Mouse (Mus musculus) neural tube, embryonic 14.5 days (tissue): ENCODE measurements around the gene Numb. TPM values are rescaled to one million over a fixed set of nuclear protein-coding genes. Genes with fewer than 3 reads are reported as not detected.
A peak's percentile ranks its signal among the peaks of the same experiment; 100 is the strongest.

Source experiments
- ATAC-seq: fragments of 200-750 bp; cut with Nextera tagmentation; 2 replicates; pipeline ENCODE4 v1.8.0; 2017; ENCODE audit warnings: low read depth, mild to moderate bottlenecking, moderate TSS enrichment, moderate library complexity
- H3K27ac ChIP-seq: fragments of 300-500 bp; sonication (generic); 2 replicates; pipeline ENCODE4 v1.5.1; 2014; ENCODE audit warnings: low read depth, mild to moderate bottlenecking, control low read depth, low read length, moderate library complexity, mixed read lengths
- H3K27me3 ChIP-seq: fragments of 300-500 bp; sonication (generic); 2 replicates; pipeline ENCODE4 v1.6.1; 2014; ENCODE audit warnings: low read length; ENCODE audit not compliant: control insufficient read depth, insufficient read depth
- H3K36me3 ChIP-seq: fragments of 300-500 bp; sonication (generic); 2 replicates; pipeline ENCODE4 v1.6.1; 2014; ENCODE audit warnings: low read length, mixed read lengths; ENCODE audit not compliant: control insufficient read depth, insufficient read depth
- H3K4me1 ChIP-seq: fragments of 300-500 bp; sonication (generic); 2 replicates; pipeline ENCODE4 v1.6.1; 2014; ENCODE audit warnings: low read length; ENCODE audit not compliant: control insufficient read depth, insufficient read depth
- H3K4me2 ChIP-seq: fragments of 300-500 bp; sonication (generic); 2 replicates; pipeline ENCODE4 v1.6.1; 2014; ENCODE audit warnings: mild to moderate bottlenecking, low read depth, low read length, control low read depth
- H3K4me3 ChIP-seq: fragments of 300-500 bp; sonication (generic); 2 replicates; pipeline ENCODE4 v1.5.1; 2014; ENCODE audit warnings: low read depth, low read length, control low read depth, mixed read lengths
- H3K9ac ChIP-seq: fragments of 300-500 bp; sonication (generic); replicated peaks from 2 replicates; pipeline ENCODE4 v1.6.1; 2014; ENCODE audit warnings: low read depth, mild to moderate bottlenecking, control low read depth, low read length, mixed read lengths
- H3K9me3 ChIP-seq: fragments of 300-500 bp; sonication (generic); 2 replicates; pipeline ENCODE4 v1.6.1; 2016; ENCODE audit warnings: low read length; ENCODE audit not compliant: control insufficient read depth
- WGBS: fragments of 180-500 bp; shearing (Covaris S2); extraction: QIAGEN DNeasy Blood & Tissue Kit; methylation state at CpG from one replicate; pipeline ENCODE4 v1.1.7; 2014; 5-methylcytosine and 5-hydroxymethylcytosine counted together
- polyA plus RNA-seq: library from polyadenylated mRNA; unstranded; fragments of >200 nt; fragmentation: Nextera tagmentation; extraction: Ambion mirVana; gene quantifications from 2 replicates; pipeline ENCODE4 v1.2.1, GENCODE M21; 2014

Gene Numb
- 16.1 and 19.4 TPM in 2 replicates for polyA plus RNA-seq

GRCm38 (mm10) chr12:83921535-83922381 is at the start of gene Numb:
Gene Numb, minus strand, starts transcription at chr12:83921934.
- H3K36me3 ChIP-seq = no peaks in the 10 kb centered on the region
- peak within 1 kb of the TSS; percentile 94 for H3K4me2 ChIP-seq
- WGBS = under 1% methylated on average over 58 of the region's 63 CpGs
- peak within 1 kb of the TSS; percentile 81 for H3K9ac ChIP-seq
- no peaks in the 10 kb centered on the region; the same call in 1 of the 2 replicates for H3K4me1 ChIP-seq
- peak; percentile 100 for ATAC-seq
- H3K27me3 ChIP-seq = no peaks in the 10 kb centered on the region
- peak within 1 kb of the TSS; percentile 94 for H3K4me3 ChIP-seq
- no peaks in the 10 kb centered on the region for H3K9me3 ChIP-seq
- H3K27ac ChIP-seq = peak within 1 kb of the TSS; percentile 81

GRCm38 (mm10) chr12:83965235-83965634 is 43.5 kb upstream of the Numb start:
- H3K4me3 ChIP-seq = no peak overlapping the region
- H3K4me2 ChIP-seq = no peak overlapping the region
- no peaks in the 10 kb centered on the region for H3K4me1 ChIP-seq
- H3K27me3 ChIP-seq = no peaks in the 10 kb centered on the region
- ATAC-seq = no peak
- H3K27ac ChIP-seq = no peak overlapping the region
- H3K9ac ChIP-seq = no peak overlapping the region
- H3K9me3 ChIP-seq = no peaks in the 10 kb centered on the region
- H3K36me3 ChIP-seq = no peaks in the 10 kb centered on the region
- 87% methylated on average over 6 of the region's 7 CpGs for WGBS

- no peak overlapping the region for H3K4me2 ChIP-seq
- no peak for ATAC-seq
- H3K27ac ChIP-seq = no peak overlapping the region
- H3K27me3 ChIP-seq = no peaks in the 10 kb centered on the region
- H3K4me3 ChIP-seq = no peak overlapping the region
- no peaks in the 10 kb centered on the region for H3K9me3 ChIP-seq
- H3K36me3 ChIP-seq = no peaks in the 10 kb centered on the region
- 92% methylated on average over 9 of the region's 9 CpGs for WGBS
- no peaks in the 10 kb centered on the region for H3K4me1 ChIP-seq
- H3K9ac ChIP-seq = no peak overlapping the region
Observed at GRCm38 (mm10) chr12:83958278-83958677, 36.5 kb upstream of the Numb start.

- no peak overlapping the region for H3K27ac ChIP-seq
- 67% methylated on average over 32 of the region's 32 CpGs for WGBS
Observed at GRCm38 (mm10) chr12:83951711-83952575, 30.2 kb upstream of the Numb start.

GRCm38 (mm10) chr12:83950840-83951701 is 29.3 kb upstream of the Numb start:
- WGBS = under 1% methylated on average over 103 of the region's 116 CpGs
- peak; percentile 63 for ATAC-seq
- H3K27ac ChIP-seq = peak overlapping the region; percentile 81
- H3K27me3 ChIP-seq = no peaks in the 10 kb centered on the region
- peak overlapping the region; percentile 90 for H3K4me2 ChIP-seq
- H3K4me3 ChIP-seq = peak overlapping the region; percentile 82
- peak overlapping the region; percentile 86 for H3K9ac ChIP-seq
- no peaks in the 10 kb centered on the region for H3K36me3 ChIP-seq
- H3K9me3 ChIP-seq = no peaks in the 10 kb centered on the region
- peaks cover 12% of the 10 kb centered on the region for H3K4me1 ChIP-seq

More at GRCm38 (mm10) chr12:83951711-83952575, 30.2 kb upstream of the Numb start:
- Histone ChIP-seq H3K4me2 (peak overlapping the region; percentile 90), H3K9me3 (no peaks in the 10 kb centered on the region), H3K27me3 (no peaks in the 10 kb centered on the region), H3K4me1 (peaks cover 12% of the 10 kb centered on the region), H3K36me3 (no peaks in the 10 kb centered on the region), H3K9ac (peak overlapping the region; percentile 86), H3K4me3 (peak overlapping the region; percentile 82)
- ATAC-seq = no peak

- H3K9me3 ChIP-seq = no peaks in the 10 kb centered on the region
- under 1% methylated on average over 36 of the region's 37 CpGs for WGBS
- H3K4me1 ChIP-seq = peaks cover 12% of the 10 kb centered on the region
- H3K9ac ChIP-seq = peak within 1 kb of the TSS; percentile 86
- peak; percentile 96 for ATAC-seq
- H3K27me3 ChIP-seq = no peaks in the 10 kb centered on the region
- H3K4me2 ChIP-seq = peak within 1 kb of the TSS; percentile 90
- H3K36me3 ChIP-seq = no peaks in the 10 kb centered on the region
- H3K27ac ChIP-seq = peak within 1 kb of the TSS; percentile 81
- H3K4me3 ChIP-seq = peak within 1 kb of the TSS; percentile 82
Observed at GRCm38 (mm10) chr12:83950493-83950839, 28.7 kb upstream of the Numb start, which contains the start of gene Riox1. Gene Riox1, plus strand, starts transcription at chr12:83950608.

- Histone ChIP-seq H3K36me3 (no peaks in the 10 kb centered on the region), H3K27ac (no peak overlapping the region), H3K9ac (peak overlapping the region; percentile 37; the same call in 1 of the 2 replicates), H3K4me3 (peak overlapping the region; percentile 82), H3K9me3 (no peaks in the 10 kb centered on the region), H3K4me2 (peak overlapping the region; percentile 90), H3K4me1 (peaks cover 12% of the 10 kb centered on the region), H3K27me3 (no peaks in the 10 kb centered on the region)
- 34% methylated on average over 11 of the region's 11 CpGs for WGBS
- no peak for ATAC-seq
Observed at GRCm38 (mm10) chr12:83949776-83950492, 28.2 kb upstream of the Numb start.

GRCm38 (mm10) chr12:83949043-83949442 is 27.3 kb upstream of the Numb start:
- Histone ChIP-seq H3K9me3 (no peaks in the 10 kb centered on the region), H3K27me3 (no peaks in the 10 kb centered on the region), H3K4me2 (no peak overlapping the region), H3K9ac (no peak overlapping the region), H3K27ac (no peak overlapping the region), H3K4me1 (peaks cover 12% of the 10 kb centered on the region), H3K36me3 (no peaks in the 10 kb centered on the region), H3K4me3 (no peak overlapping the region)
- WGBS = 88% methylated on average over 4 of the region's 4 CpGs
- no peak for ATAC-seq
